Mouse (Mus musculus) heart, postnatal 25 days (tissue): ENCODE results near the gene Auts2. TPM values are rescaled to one million over a fixed set of nuclear protein-coding genes. Genes with fewer than 3 reads are reported as not detected.

Experiments
- DNase-seq: peaks from one replicate; pipeline ENCODE4 v3.0.0; 2022; ENCODE audit warnings: low spot score
- intact Hi-C: fragments of 180-260 bp; cut with DNase I; formaldehyde crosslinking; loops from one replicate; pipeline ENCODE4 v1.15.1; 2025
- total RNA-seq, 2 experiments: library from RNA; stranded (reverse); gene quantifications; 2 replicates each; pipeline ENCODE4 v1.2.3; 2021

Auts2 gene
- total RNA-seq, 2 experiments from 2014 or later, result 33.6 to 43.8 TPM

DNA sequence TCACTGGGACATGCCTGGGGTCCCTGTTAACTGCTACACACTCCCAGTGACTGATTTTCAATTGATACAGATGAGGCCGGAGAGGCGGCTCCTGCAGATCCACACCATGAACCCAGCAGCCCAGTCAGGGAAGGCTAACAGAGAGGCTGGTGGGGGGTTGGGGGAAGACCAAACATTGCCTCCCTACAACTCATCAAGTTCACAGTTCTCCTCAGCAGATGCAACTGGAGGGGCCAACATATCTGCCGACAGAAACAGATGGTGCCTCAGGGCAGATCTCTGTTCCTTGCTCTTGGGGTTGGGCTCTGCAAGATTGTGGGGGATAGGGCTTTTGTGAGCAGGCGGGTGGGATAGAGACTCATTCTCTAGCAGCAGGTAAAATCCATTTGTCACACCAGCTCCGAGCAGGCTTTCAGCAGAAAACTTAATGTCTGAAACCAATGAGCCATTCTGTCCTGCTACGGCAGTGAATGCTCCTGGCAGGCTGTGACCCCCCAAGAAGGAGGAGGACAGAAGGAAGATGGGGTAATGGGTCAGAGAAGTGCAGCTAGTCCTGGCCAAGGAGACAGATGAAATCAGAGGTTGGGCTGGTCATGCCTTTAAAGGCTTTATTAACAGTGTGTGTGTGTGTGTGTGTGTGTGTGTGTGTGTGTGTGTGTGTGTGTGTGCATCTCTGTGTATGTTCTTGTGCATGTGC is 740.7 kb downstream of the Auts2 start:
- intact Hi-C loops, result no loop called here
- DNase-seq, result no peak

DNA sequence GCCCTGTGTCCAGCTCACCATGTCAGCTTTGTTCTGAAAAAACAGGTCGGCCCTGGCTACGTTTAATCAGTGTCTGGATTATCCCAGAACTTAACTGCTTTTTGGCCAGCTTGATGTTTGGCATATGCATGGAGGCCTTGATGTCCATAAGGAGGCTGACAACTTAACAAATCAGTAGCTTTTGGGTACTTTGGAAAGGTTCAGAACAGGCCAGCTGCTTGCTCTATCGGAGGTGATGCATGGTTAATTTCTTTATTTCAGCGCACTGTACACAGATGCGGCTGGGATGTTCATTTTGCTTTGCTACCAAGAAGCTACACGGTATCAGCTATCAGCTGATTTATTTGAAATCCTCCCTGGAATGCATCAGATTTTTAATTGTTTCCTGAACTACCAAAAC is 741.2 kb downstream of the Auts2 start:
- DNase-seq, result no peak
- intact Hi-C loops, result no loop called here

DNA sequence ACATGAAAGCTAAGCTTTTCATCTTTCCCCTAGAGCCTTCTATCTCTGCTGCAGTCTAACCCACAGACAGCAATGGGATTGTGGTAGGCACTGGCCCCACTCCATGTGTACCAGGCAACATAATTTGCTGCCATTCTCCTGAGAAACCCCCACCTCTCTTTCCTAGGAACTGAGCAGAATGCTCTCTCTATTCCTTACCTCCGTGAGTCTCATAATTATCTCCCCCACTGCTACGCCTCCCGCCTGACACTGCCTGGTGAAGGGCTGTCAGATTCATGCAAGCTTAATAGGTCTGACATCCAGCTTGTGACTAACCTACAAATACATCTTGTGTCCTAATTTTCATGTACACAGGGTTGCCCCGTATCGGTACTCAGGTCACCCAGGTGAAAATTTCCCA is 744.8 kb downstream of the Auts2 start:
- no peak for DNase-seq
- intact Hi-C loops, result no loop called here

DNA sequence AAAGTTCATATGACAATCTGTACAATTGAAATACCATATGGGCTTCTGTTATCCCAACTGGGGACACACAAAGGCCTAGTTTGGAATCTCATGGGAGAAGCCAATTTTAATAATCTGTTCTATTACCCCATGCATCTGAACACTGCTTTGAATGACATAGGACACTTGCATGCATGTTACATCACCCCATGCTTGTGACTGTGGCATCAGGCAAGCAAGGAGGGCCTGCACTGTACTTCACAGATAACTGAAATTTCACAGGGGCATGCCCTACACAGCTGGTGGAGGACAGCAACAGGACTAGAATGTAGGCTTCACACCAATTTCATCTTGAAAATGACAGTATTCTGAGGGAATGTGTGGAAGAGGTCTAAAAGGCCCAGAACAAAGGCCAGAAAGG is 746.1 kb downstream of the Auts2 start:
- DNase-seq, result no peak
- intact Hi-C loops, result no loop called here

DNA sequence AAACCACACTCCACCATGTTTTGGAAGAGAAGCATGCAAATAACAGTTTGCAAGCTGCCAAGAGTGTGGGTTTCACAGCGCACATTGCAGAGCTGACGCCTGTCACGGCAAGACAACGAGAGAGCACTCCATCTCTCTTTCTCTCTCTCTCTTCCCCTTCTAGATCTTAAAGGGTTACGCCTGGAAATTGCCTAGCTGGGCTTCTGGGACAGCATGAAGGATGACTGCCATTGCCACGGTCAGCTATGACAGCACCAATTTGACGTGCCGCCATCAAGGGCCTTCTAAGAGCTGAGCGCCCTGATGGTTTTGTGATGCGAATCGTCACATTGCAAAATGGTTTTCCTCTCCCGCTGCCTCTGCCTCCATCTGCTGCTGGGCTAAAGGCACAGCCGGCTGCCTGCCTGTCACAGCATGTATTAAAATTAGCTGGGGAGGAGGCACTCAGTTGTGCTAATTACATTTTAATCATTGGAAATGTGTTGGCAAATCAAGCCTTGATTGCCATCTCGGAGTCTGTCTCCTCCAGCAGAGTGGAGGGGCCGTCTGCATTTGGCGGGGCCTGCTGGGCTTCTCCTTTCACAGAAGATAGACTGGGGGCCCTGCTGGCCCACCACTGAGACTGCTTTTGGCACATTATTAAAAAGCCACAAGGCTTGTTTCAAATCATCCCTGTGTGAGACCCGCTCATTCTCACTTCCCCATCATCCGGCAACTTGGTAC is 748.6 kb downstream of the Auts2 start:
- intact Hi-C loops, result no loop called here
- no peak for DNase-seq

DNA sequence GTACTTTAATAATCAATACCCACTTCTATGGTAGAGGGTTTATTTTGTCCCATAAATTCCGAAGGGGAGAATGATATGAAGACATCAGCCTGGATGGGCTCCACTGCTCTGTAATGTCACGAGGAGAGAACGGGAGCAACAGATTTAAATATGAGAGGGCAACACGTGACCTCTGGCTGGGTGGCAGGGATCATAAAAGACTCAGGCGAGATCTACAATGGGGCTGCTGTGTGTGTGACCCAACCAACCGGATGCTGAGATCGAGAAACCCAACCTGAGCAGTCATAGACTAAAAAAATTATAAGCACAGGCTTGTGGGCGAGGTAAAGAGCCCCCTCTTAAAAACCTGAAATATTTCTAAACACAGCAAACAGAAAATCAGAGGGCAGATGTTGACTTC is 753.5 kb downstream of the Auts2 start:
- intact Hi-C loops, result no loop called here
- no peak for DNase-seq

DNA sequence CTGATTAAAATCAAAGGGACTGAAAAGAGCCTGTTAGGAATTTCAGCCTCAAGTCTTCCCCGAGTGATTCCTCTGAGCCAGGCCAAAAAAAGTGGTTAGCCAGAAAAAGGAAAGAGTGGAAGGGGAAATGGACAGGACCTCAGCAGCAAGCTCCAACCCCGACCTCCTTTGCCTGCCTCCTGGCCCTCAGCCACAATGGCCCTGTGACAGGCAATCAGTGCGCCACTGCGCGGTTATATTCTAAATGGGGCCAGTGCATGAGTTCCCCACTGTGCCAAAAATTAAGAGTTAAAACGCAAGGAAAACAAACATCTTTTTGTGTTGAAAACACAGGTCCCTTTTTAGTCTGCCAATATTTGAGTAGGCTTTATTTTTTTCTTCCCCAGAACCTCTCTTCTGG is 755.1 kb downstream of the Auts2 start:
- DNase-seq, result no peak
- intact Hi-C loops, result no loop called here

DNA sequence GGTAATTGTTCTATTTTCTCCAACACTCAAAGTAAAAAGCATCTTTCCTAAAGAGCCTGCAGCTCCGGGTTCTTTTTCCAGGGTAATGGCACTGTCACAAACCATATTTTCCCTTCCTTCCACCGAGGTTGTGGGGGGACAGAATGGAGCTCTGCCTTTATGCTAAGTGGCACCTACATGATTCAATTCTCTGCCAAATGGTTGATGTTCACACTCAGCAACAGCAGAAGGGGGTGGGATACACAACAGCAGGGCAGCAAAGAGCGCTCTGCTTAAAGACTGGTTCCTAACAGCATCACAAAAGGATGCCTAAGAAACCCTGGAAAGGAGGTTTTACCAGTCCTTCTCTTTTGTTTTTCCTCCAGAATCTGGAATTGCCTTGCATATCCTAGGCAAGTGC is 759.9 kb downstream of the Auts2 start:
- intact Hi-C loops, result no loop called here

DNA sequence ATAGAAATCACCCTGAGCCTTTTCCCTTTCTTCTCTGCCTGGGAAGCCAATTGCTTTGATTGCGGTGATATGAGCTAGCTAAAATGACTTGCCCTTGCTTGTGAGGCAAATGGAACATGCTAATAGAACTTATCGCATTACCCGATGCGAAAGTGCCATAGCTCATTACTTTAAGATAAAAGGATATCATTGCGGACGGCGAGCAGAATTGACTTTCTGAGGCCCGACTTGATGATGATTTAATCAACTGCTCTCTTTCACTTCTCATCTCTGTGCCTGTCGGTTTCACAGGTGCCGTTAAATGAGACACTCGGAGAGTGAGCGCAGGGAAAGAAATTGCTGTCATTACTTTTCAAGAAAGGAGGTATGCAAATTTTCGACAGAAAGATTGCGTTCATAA is 762.1 kb downstream of the Auts2 start:
- no peak for DNase-seq
- intact Hi-C loops, result no loop called here

More for the DNA sequence above, 759.9 kb downstream of the Auts2 start:
- DNase-seq, result no peak

DNA sequence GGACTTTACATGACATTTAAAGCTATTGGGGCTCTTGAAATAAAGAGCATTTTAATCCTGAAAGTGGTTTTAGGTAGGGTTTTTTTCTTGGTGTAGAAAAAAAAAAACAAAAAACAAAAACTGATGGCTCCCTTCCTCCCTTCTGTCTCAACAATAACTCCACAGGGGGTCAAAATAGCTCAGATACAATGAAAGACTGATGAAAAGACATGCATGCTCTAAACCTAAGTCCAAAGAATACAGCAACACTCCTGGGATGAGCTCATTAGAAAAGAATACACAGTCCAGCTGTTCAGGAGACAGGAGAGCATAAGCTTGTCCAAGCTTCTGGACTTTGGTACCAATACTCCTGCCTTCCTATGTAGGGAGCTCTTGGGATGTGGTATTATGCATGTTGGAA is 764.0 kb downstream of the Auts2 start:
- intact Hi-C loops, result no loop called here
- no peak for DNase-seq

DNA sequence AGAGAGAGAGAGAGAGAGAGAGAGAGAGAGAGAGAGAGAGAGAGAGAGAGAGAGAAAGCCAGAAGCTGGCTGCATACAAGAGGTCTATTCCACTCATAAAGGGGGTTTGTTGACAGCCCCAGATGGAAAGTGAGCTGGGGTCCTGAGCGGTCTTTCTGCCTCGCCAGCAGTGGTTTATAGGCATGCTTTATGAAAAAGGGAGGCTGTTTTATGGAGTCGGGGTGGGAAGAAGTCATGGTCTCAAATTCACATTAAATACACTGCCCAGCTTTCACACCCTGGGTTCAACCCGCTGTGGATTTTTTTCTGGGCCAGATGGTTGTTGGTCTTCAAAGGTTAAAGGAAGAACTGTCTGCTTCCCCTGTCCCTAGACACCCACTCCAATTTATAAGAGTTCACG is 767.5 kb downstream of the Auts2 start:
- intact Hi-C loops, result no loop called here
- DNase-seq, result no peak

DNA sequence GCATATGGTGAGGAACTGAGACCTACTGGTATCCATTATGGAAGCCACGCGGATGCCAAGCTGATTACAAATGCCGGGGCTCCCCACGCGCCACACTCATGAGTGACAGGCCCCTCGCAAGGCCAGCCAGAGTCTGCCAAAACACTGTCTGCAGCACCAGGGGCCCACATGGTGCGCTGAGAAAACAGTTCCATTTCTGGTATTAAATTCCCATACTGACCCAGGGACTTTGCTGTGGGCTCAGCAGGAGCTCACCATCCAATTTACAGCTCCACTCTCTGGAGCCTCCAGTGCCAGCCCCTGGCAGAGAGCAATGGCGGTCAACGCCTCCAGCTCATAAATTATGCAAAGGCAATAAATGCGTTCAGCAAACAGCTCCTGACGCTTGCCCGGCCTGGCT is 767.9 kb downstream of the Auts2 start:
- intact Hi-C loops, result no loop called here
- no peak for DNase-seq

DNA sequence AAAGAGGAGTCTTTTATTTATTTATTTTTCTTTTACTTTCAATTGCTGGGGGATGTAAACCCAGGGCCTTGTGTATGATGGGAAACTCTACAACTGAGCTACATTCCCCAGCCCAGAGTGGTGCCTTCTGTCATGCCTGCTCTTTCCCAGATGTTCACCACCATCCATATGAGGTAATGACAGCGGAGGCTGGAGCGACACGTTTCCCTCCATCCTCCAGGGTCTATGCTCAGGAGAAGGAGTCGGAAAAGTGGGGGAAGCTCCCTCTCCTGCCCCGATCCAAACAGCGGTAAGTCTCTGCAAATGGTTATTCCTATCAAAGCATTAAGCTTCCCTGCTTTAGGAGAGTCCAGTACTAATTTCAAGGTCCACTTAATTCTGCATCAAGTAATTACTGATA is 768.4 kb downstream of the Auts2 start:
- no peak for DNase-seq
- intact Hi-C loops, result no loop called here

DNA sequence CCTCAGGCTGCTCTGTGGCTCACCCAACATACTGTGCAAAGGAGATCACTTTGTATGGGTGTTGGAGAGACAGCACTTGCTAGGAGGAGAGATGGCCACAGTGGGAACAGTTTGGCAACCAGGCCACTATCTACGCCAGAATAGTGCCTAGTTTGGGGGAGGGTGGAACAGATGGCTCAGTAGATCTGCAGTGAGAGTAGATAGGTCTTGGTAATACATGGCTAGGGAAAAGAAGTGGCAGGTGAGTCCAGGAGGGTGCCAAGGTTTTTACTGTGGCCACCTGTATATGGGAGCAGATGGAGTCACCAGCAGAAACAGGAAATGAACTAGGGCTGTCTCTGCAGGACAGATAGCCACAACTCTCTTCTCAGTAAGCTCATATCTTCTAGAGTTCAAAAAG is 770.5 kb downstream of the Auts2 start:
- intact Hi-C loops, result no loop called here
- DNase-seq, result no peak

DNA sequence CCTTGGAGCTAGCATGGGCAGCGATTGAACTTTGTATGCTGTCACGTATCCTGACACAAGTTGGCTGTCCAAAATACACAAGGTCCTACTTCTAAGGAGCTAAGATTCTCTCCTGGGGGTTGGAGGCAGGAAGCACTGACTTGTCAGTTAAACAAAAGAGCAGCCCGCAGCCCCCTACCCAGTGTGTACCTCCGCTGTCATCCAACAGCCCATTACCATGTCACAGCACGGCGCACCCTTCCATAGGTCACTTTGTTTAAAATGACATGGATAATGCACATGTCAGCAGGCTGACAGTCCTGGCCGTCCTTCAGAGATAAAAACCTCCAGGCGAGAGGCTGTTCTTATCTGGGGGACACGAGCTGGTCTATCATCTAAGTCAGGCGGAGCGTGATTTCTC is 773.9 kb downstream of the Auts2 start:
- DNase-seq, result no peak
- intact Hi-C loops, result no loop called here

DNA sequence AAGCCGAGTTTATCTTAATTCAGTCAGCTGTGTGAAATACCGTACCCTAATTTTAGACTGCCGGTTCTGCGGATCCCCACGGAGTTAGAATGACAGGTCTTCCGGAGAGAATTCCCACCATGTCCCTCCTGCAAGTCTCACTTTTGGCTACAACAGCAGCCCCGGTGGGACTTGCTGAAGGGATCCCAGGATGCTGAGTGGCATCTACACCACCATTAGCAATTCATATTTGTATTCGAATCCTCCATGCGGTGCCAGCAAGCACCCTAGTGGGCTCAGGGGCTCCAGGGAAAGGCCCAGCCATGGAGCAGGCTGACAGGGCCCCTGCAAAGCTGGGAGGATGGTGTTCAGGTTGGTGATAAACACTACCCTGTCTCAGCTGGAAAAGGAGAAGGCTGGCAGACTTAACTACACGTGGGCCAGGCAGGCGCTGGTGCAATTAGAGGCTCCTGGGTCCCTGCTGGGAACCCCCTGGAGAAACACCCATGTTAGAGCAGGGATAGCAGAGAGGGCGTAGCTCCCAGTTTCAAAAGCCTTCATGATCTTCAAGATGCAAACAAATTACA is 775.4 kb downstream of the Auts2 start:
- DNase-seq, result no peak
- intact Hi-C loops, result no loop called here

DNA sequence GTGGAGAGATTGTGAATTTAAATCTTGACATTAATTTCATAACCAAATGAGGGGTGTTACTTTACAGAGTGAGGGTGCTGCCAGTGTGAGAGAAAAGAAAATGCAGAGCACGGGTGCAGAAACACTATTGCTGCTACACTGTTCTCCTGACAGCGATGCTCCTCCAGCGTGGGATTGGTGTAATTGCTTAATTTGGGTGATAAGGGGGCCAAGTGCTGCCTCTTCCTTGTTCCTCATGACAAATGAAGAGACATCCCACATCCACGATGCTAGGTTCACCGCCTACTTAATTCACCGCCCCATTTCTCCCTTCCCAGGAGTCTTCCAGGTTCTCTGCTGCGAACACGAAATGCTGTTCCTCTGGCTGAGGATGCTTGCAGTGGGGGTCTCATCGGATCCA is 776.0 kb downstream of the Auts2 start:
- no peak for DNase-seq
- intact Hi-C loops, result no loop called here

DNA sequence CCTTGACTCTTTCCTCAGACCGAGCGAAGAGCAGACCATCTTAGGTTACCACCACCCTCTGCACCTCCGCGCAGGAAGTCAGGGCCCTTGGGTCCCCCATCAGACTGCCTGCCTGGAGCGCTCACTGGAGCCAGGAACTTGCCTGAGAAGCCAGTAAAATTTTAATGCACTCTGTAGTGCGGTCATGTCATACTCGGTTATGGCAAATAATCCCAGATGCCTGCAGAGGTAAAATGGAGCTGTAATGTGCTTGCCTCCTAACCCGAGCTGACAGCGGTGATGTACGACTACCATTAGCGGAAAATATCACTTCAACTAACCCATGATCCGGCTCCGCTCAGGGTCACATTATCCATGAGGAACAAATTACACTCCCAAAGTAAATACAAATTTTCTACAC is 783.7 kb downstream of the Auts2 start:
- no peak for DNase-seq
- intact Hi-C loops, result no loop called here

DNA sequence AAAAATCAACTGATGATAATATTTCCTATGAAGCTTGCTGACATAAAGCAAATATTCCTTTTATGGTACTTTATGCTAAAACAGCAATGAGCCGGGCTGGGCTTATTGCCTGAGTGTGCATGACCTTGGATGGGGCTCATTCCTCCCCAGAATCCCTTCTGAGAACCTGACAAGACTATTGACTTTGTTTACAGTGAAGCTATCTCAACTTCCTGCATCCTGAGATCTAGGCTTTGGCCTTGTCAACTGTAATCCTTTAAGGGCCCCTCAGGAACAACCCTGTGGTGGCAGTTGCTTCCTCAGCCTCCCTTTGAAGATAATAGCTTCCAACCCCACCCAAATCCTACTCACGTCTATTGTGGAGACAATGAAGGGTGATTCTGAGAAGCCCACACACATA is 792.8 kb downstream of the Auts2 start:
- intact Hi-C loops, result no loop called here
- DNase-seq, result no peak

DNA sequence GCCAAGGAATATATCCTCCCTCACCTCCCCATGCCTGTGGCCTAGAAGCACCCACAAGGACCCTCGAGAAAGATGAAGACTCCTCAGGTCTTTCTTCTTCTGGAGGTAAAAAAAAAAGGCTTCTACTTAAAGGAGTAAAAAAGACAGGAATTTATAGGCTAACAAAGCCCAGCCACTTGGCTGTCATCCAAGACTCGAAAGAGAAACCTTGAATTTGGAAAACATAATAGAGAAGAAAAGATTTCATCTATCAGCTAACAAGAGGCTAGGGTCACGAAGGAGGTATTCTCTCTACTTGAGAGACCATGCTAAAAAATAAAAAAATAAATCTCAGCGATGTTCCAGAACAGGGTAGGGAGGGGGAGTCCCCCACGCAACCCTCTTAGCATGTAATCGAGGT is 793.9 kb downstream of the Auts2 start:
- DNase-seq, result no peak

DNA sequence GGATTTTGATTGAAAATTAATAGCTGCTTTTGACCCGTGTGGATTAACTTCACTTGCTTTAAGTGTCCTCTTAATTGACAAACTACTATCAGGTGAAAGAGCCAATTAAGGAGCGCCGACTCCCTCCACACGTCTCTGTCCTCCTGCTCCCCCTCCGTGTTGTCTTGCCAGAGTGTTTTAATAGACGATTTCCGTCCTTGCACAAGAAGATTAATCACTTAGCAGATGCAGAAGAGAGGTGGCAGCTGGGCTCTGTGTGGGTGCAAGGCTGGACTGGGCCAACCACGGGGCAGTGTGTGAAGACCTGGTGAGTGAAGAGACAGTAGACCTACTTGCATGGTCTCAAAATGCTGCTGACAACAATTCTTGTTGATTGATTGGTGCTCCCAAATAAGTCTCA is 800.1 kb downstream of the Auts2 start:
- no peak for DNase-seq
- intact Hi-C loops, result no loop called here

More for the DNA sequence above, 793.9 kb downstream of the Auts2 start:
- intact Hi-C loops, result no loop called here

DNA sequence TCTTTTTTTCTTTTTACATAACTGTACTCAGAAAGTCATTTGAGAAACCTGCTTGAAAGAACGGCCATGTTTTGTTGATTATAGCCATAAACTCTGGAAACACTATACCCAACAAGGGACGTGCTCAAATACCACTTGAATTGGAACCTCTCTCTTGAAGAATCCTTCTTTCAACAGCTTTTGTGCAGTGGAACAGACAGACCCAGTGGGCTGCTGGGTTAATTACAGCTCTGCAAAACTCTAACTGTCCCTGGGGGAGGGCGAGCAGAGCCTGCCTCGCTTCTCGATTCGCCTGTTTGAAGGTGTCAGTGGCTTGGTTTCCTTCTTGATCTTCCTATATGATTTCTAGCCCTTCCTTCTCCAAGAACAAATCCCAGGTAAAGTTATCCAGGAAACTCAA is 805.7 kb downstream of the Auts2 start:
- intact Hi-C loops, result no loop called here
- no peak for DNase-seq
